Mouse (Mus musculus) E14TG2a.4 (cell line): ENCODE measurements at regions not wholly inside any gene's neighbourhood (a gene's known extent, or its start where the extent isn't known, plus 50 kb on each side); places are given as distances from the start of the nearest gene placed in this dataset.

Experiments
- CTCF ChIP-seq: conservative IDR thresholded peaks from 2 replicates; pipeline ENCODE4 v1.5.1; 2014; ENCODE audit warnings: low read length
- NANOG ChIP-seq: IDR thresholded peaks from 2 replicates; pipeline ENCODE4 v1.6.1; 2014; ENCODE audit warnings: borderline replicate concordance, low read length, mixed read lengths
- POU5F1 ChIP-seq: IDR thresholded peaks from 2 replicates; pipeline ENCODE4 v1.6.1; 2014; ENCODE audit warnings: low read length, borderline replicate concordance

- TF ChIP-seq CTCF: no peak
- no peak for TF ChIP-seq POU5F1
- no peak for TF ChIP-seq NANOG
Measured at GRCm38 (mm10) chr2:137581491-137581890, 465.0 kb upstream of the Jag1 start.
